Mouse (Mus musculus) kidney, postnatal 36 days (tissue): ENCODE measurements around the gene Fgfr3.

Experiments
- DNase-seq, 2 experiments: peaks; one replicate each; pipeline ENCODE4 v3.0.0; 2021 to 2022; ENCODE audit warnings: mixed read lengths in 2 of 2

Gene Fgfr3

DNA sequence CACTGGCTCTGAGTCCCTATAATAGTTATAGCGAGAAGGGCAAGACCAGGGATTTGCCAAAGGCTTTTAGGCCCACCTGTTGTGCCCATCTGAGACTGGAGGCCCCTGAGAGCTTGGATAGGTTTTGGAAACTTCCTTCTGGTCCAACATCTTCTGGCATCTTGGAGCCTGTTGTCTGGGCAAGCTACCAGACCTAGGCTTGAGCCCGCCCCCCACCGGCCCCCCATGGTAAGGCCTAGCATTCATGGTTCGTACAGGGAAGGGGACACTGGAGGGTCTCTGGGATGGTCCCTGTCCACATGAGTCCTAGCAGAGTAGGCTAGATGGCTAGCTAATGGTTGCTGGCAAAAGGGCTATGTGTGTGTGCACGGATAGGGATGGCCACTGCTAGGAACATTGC lies 22.8 kb upstream of the Fgfr3 start:
- DNase-seq: no peak

DNA sequence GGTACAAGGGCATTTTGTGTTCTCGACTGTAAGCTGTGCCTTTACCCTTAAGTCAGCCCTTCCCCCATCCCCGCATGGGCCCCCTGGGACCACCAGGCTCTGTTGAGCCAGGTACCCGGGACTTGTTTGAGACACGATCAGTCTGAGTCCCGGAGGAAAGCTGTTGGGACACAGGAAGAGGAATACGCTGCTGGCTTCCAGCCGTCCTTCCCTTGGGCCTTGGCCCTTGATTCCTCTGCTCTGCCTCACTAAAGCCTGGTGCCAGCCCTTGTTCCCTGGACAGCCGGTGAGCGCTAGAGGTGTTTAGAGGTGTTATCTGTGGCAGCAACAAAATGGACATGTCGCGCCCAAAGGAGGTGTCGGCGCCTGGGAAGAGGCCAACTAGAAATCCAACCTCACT lies 21.5 kb upstream of the Fgfr3 start:
- DNase-seq: no peak

DNA sequence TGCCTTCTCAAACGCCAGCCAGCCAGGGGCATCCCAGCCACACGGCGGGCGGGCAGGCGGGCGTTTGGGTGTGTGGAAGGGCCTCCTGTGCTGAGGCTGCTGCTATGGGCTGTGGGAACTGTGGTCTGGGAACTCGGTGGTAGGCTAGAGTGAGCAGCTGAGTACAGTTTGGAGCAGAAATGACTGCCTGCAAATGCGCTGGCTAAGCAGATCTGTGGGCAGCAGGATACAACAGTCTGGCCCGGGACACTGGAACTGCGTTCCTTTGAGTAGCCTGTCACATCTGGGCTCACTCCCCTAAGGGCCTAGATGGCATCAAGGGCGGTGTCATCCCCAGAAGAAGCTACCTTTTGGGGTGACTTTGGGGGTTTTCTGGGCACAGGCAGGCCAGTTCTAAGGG lies 19.6 kb upstream of the Fgfr3 start:
- peak in 1 of 2 experiments; percentile 53 for DNase-seq

DNA sequence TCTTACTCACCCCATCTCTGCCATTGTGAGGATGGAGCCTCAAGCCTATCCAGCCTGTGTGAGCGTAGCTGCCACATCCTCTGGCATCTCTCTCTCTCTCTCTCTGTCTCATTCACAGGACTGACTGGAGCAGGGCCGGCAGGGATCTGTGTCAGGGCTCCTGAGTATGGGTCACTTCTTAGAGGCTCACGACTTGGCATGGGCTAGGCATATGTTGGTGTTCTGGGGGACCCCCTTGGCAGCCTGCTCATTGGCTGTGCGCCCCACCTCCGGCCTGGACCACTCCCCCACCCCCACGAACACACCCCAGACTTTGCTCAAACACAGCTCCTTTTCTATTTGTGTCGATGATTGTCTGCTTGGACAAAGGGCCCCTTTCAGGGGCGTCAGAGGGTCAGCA lies 17.5 kb upstream of the Fgfr3 start:
- DNase-seq: no peak

DNA sequence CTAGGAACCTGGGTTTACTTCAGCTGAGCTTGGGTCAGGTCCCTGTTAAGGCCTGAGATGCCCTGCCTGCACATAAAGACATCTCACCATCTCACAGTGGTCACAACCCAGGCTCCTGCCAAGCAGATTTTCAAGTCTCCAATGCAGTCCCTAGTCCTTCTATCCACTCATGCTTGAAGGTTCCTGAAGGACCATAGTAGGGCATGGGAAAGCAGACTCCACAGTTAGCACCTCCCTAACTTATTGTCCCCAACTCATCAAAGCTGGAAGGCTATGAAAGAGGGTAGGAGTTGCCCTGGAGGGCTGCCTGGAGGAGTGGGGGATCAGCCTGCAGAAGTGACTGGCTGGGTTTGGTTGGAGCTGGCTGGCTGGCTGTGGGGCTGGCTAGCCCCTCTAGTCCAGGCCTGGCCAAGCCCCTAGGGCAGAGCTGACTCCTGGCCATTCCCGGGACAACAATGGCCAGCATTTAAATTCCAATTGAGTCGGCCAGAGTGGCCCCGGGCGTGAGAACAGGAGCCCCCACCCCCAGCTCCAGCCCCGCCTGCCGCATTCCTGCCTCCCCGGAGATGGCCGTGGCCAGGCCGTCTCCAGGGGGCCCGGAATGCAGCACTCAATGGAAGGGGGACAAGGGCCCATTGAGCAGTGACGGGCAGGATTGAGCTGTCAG lies 16.4 kb upstream of the Fgfr3 start:
- DNase-seq: no peak

DNA sequence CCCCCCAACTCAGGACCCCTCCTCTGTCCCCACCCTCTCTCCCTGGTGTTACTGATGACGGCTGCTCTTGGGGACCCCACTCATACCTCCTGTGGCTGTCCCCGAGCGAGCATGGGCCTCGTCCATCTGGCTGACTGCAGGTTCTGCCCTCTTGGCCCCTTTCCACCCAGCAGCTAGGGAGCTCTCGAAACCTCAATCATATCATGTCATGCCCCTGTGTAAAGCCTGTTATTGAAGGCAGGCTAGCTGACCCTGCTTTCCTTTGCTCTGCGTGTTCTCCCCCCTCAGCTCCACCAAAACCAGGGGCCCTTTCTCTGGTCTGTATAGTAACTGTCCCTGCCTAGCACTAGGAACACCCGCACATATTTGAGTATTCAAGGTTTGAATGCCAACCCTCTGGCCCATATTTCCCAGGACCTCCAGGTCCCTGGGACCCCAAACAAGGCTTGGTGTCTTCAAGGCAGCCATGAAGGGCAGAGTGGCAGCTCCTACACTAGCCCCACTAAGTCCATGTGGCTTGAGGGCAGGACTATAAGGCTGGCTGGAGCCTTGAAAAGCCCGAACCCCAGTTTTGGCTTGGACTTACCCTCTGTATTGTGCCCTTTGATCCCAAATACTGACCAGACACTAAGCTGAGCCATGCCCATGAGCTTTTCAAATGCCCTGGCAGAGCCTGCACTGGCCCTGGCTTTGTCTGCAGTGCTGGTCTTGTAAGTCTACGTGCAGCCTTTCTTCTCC lies 15.7 kb upstream of the Fgfr3 start:
- DNase-seq: no peak

DNA sequence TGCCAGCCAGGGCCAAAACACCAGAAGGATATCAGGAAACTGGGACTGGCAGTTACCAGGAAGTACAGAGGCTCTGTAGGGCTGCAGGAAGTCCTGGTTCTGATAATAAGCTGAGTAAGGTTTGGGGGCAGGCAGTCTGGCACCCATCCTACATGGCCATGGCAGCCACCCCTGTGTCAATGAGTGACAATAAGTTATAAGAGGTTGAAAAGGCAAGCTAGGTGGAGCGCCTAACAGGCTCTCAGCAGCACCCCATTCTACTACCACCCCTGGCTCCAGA lies 15.2 kb upstream of the Fgfr3 start:
- no peak for DNase-seq

DNA sequence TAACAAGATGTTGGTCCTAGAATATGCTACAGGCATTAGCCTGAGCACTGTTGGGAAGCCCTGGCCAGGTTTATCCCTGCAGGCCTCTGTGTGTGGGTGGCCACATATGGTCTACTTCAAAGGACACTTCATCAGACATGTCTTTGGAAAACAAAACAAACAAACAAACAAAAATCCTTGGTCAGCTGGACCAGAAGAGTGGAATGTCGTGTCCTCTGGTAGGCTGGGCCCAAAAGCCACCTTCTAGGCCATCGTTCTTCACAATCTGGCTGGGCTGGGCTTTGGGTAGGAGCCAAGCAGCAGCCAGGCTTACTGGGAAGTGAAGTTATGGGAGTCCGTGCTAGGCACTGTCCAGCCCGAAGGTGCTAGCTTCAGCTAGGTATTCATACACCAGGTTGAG lies 14.3 kb upstream of the Fgfr3 start:
- peak in 1 of 2 experiments; percentile 49 for DNase-seq

DNA sequence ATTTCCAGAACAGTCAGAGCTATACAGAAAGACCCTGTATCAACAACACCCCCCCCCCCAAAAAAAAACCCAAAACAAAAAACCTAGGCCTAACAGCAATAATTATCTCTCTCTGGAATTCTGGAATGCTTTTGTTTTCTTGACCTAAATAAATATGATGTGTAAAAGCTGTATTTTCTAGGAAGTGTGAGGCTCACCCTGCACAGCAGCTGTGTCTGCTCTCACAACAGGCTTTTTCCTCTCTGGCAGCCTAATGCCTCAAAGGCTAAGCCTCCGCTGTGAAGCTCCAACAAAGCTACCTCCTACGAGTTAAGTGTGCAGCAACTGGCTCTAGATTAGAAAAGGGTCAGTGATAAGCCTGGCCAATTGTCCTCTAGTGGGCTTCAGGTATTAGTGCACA lies 12.4 kb upstream of the Fgfr3 start:
- DNase-seq: no peak

DNA sequence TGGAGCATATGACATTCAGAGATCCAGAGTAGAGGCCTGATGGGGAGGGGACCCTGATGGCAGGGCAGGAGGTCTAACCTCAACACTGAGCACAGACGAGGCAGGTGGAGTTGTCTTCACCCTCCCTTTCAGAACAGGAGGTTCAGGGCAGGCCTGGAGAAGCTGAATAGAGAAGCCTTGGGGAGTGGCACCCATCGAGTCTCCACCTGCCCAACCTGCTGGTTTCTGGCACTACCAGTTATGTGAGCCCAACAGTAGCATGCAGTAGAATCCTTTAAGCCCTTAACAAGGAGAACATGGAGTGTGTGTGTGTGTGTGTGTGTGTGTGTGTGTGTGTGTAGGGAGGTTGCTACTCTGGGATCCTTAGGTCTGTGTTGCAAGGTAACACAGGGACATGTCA lies 8.9 kb upstream of the Fgfr3 start:
- no peak for DNase-seq

DNA sequence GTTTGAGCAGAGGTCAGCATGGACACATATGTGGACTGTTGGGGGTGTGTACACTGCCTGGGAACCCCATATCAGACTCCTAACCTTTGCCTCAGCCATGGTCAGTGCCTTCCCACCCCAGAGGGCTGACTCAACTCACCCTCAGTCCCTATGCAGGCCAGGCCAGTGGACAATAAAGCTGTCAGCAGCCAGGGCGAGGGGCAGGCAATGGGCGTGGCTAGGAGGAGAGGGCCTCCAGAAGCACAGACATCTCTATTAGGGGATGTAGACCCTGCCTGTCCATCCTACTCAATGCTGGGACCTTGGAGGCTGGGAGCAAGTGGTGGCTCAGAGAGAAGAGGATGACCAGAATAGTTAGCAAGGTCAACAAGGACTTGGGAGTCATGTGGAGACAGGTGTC lies 6.3 kb upstream of the Fgfr3 start:
- DNase-seq: no peak

DNA sequence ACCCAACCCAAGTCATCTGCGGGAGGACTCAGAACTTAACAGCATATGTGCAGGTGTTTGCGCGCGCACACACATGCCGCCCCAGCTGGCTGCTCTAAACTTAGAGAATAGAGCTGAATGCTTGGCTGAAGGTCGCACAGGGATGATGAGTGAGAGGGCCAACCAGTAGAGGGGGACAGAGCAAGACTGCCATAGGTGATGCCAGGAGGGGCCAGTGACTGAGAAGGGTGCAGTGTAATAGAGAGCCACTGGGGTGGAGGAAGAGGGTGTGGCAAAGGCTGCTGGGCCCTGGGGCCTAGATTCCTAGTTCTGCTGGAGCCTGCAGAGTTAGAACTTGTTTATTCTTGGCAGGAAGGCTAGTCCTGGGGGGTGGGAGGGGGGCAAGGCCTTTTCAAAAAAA lies 5.0 kb upstream of the Fgfr3 start:
- no peak for DNase-seq

DNA sequence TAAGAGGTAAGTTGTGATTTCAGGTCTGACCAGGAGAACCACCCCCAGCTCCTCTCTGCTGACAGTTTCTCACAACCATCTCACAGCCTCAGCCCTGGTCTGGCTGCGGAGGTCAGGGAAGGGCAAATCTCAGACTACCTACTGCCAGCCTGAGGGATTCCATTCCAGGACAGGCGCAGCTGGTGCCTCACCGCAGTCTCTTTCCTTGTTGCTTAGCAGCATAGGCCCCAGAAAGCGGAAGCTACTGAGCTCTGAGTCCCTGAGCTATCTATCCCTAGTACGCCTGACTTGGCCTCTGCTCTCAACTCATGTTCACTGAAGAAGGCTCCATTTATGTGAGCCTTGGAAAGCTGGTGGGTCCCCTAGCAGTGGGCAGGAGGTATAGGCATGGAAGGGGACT lies 3.0 kb upstream of the Fgfr3 start:
- no peak for DNase-seq

DNA sequence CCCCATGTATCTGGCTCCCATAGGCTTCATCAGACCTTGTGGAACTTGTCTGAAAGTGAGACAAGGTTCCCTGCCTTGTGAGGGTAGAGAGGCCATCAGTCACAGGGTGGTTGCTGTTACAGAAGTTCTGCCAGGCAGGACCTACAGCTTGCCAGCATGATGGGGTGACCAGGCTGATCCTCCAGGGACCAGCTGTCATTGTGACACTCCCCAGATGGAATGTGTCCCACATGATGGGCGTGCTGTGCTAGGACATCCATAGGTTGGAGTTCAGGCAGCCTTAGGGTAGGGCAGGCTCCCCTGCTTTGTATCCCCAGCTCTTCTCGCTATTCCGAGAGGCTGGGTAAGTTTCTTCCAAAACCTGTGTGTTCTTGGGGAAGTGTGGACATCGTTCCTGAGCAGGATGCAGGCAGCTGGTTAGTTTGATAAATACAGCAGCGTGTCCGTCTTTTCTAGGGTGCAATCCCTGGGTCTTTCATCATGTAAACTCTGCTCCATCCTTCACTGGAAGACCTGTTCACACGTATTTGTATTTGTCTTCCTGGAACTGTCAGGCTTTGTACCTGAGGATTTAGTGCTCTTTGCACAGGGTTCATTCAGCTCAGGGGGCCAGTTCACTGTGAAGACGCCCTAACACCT lies 503 bp upstream of the Fgfr3 start:
- DNase-seq: no peak

DNA sequence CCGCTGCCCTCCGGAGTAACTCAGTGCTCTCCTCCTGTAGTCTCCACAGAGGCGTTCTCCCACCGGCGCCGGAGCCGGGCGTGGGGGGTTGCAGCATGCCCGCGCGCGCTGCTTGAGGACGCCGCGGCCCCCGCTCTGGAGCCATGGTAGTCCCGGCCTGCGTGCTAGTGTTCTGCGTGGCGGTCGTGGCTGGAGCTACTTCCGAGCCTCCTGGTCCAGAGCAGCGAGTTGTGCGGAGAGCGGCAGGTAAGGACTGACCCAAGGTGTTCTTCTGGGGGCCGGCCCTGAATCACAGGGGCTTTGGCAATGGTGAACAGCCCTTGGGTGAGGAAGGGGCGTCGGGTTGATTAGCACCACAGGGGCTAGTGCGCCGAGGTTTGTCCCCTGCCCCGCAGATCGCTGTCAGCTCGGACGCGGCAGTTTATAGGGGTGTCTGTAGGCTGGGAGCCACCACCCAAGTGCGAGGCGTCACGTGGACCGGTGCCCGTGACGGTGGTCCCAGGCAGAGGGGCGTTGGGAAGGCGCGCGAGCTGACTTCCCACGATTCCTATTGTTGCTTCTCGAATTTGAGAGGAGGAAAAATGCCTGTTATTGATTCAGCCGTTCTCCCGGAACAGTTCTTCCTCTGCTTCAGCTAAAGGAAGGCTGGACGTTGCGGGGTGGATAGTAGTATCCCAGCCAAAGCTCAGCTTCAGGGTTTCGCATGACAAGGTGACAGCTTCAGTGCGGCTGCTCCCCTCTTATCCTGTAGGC lies 968 bp downstream of the Fgfr3 start:
- no peak for DNase-seq

DNA sequence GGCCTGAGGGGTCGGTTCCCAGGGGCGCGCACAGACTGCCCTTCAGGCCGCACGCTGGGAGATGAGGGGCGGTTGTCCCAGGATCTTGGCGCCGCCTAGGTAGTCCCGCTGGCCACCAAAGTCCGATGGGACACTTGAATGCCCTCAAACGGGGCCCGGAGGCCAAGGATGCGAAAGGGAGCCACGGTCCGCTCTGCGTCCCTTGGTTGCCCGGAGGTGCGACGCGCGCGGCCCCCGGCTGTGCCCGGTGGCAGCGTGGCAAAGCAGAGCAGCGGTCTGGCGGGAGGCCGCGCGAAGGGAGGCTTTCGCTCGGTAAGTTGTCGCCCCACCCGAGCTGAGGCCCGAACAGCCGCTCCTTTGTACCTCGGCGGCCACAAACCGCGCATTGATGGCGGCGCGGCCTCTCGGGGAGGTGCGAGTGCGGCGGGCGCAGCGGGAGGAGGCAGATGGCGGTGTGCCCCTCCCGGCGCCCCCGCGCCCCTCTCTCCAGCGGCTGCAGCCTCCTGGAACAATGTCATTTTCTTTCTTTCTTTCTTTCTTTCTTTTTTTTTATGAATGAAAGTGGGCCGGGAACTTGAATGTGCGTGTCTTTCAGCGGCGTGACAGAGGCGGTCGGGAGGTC lies 1.7 kb downstream of the Fgfr3 start:
- DNase-seq: peak in 1 of 2 experiments; percentile 66

DNA sequence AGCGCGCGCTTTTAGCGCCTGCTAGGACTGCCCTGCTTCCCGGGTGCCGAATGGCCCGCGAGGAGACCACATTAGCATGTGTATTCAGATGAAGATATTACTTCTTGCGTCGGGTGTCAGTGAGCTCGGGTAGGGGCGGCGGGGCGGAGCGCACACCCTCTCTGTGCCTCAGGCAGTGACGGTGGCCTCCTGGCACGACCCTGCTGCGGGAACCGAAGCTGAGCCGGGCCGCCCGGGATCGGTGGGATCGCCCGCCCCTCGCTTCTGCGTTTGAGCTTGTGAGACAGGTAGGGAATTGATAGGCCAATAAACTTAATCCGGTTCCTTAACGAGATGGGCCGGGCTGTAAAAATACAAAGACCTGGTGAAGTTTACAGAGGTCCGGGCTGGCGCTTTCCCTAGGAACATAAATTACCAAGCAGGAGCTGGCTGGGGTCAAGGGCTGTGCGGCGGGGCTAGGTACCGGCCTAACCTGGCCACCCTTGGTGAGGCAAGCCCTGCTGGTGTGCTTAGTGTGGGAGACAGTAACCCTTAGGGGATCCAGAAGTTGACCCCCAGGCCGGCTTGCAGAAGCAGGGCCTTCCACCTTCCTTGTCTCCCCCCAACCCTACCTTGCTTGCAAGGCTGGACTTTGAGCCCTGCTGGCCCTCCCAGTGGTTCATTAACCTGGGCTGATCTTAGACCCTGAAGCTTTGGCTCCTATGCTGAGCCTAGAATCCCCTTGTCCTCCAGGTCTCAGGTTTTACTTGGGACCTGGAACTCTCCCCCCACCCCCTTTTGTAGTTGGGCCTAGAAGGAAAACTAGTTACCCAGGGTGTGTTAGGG lies 2.4 kb downstream of the Fgfr3 start:
- peak; percentile 80 to 89 for DNase-seq

DNA sequence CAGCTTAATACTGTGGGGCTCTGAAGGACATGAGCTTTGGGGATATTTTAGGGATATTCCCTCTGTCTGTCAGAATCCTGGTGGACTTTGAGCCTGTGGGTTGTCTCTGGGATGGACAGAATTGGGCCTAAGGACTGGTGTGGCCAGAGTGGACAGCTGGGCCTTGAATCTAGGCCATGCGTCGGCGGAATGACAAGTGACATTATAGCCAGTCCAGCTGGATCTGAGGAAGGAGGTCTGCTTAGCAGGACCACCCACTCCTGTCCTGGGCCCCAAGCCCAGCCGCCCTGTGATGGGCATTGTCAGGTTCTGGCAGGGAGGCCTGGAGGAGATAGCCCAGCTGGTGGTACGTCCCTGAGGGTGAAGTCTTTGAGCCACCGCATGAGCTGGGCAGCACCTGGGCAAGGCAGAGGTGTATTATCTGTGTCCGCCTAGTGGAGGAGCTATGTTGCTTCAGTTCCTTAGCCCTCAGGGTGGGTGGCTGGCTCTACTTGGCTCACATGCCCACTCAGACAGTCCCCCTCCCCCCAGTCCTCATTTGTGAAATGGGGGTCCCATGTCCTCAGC lies 4.7 kb downstream of the Fgfr3 start:
- no peak for DNase-seq

DNA sequence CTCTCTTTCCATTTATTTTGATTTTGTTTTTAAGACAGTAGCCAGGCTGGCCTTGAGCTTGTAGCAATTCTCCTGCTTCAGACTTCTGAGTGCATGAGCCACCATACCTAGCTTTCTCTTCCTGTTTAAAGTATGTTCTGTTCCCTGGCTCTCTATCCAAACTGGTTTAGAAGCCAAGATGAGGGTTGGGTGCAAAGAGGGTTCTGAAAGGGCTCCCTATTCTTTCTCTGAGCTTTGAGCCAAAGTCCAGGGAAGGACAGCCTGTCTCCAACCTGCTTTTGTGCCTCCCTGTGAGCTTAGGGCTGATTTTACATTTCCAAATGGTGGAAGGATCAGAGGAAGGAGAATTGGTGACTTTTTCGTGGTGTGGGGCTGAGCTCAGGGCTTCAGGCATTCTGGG lies 5.4 kb downstream of the Fgfr3 start:
- DNase-seq: no peak

DNA sequence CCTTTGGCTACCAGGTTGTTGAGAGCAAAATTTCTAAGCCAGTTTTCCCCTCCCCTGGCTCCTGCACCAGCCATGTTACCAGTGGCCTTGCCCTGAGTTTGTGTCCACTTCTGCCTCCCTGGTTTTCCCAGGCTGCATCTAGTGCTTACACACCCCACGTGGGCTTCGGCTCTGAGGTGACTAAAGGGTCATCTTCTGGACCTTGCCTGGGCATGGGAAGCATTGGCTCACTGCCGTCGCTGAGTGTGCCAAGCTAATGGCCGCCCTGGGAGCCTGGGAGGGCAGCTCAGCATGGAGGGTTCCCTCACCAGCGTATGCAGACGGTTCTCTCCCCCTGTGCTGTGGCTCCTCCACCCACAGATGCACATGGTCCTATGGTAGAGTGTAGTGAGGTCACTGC lies 7.4 kb downstream of the Fgfr3 start:
- peak; percentile 91 for DNase-seq

DNA sequence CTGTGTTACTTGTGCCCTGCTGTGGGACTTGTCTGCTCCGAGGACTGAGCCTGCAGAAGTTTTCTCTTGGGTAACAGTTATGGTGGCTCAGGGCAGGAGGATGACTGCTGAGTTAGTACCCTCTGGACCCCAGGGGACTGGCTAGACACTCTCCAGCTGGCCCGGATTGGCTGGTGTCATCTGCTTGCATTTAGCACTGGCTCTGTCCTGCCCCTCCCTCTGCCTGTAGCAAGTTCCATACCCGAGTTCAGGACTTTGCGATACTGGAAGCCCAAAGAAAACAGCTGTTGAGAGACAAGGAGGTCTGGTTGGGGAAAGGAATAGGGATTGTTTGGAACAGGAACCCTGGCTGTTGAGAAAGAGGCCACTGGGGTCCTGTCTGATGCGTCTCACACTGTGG lies 9.0 kb downstream of the Fgfr3 start:
- DNase-seq: no peak

DNA sequence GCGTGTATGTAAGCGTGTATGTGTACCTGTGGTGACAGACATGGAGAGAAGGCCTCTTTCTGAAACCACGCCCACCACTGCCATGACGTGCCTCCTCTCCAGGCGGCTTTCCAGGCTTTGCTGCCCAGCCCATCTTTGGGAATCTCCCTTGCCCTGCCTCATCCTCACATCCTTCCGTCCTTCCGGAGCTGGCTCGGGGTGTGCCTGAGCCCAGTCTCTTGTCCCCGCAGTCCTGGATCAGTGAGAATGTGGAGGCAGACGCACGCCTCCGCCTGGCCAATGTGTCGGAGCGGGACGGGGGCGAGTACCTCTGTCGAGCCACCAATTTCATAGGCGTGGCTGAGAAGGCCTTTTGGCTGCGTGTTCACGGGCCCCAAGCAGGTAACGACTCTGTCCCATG lies 9.6 kb downstream of the Fgfr3 start:
- no peak for DNase-seq
